Comparison of ENCODE assay signal across 8 mouse cellular contexts in genomic region chr4:138068598-138068997, GRCm38 (mm10).
A peak's percentile ranks its signal among the peaks of the same experiment; 100 is the strongest.
DNase-seq lines count a peak whose midpoint lies in the region; ATAC-seq and TF ChIP-seq lines count a peak whose summit lies in the region.
"Had no signal": no experiment of that assay in that cellular context is flagged by ENCODE, and none has a peak within 500 bp of the region (broad histone marks: within the 10 kb centered on the region; RNA-seq: fewer than 3 reads in every experiment).

No protein-coding gene starts in this region.

- WGBS in liver, adult 2 months = 39% methylated on average over 2 of the region's 2 CpGs
- 43% methylated on average over 2 of the region's 2 CpGs for WGBS in forebrain, postnatal 0 days
- WGBS in small intestine, adult 2 months = 30% methylated on average over 2 of the region's 2 CpGs
- WGBS in hindbrain, embryonic 12.5 days = 86% methylated on average over 2 of the region's 2 CpGs

- no peak overlapping the region for H3K4me3 ChIP-seq in liver, adult 2 months (ENCODE audit: insufficient read depth, low read depth, low read length)
- no peak overlapping the region for H3K4me3 ChIP-seq in forebrain, postnatal 0 days (ENCODE audit: low read depth, low read length)
- no peak overlapping the region for H3K4me3 ChIP-seq in small intestine, adult 2 months (ENCODE audit: low read depth, low read length)
- no peak overlapping the region for H3K4me3 ChIP-seq in hindbrain, embryonic 12.5 days
- H3K4me3 ChIP-seq: limb, embryonic 15.5 days had no signal

- H3K79me2 ChIP-seq in liver, adult 2 months (ENCODE audit: control insufficient read depth, insufficient read depth, low read length) = no peaks in the 10 kb centered on the region; the same call in 1 of the 2 replicates

- DNase-seq in liver, adult 2 months (ENCODE audit: extremely low read depth, low read depth, low spot score) = peak; percentile 91
- no peak for DNase-seq in liver
- peak; percentile 82 for DNase-seq in brain, embryonic 14.5 days (ENCODE audit: low read depth)
- peak; percentile 61 for DNase-seq in forebrain, postnatal 0 days
- peak; percentile 75 to 81 for DNase-seq in left cerebral cortex, adult 18-20 months (ENCODE audit: low spot score in 2 of 2)

- no peaks in the 10 kb centered on the region for H3K27me3 ChIP-seq in liver, adult 2 months (ENCODE audit: control insufficient read depth, insufficient read depth, low read length)
- no peaks in the 10 kb centered on the region for H3K27me3 ChIP-seq in forebrain, postnatal 0 days (ENCODE audit: insufficient read depth, low read length)
- H3K27me3 ChIP-seq in small intestine, adult 2 months (ENCODE audit: control insufficient read depth, insufficient read depth, low read length) = no peaks in the 10 kb centered on the region
- H3K27me3 ChIP-seq in hindbrain, embryonic 12.5 days = no peaks in the 10 kb centered on the region
- H3K27me3 ChIP-seq: limb, embryonic 15.5 days had no signal

- no peak for ATAC-seq in forebrain, postnatal 0 days
- ATAC-seq in hindbrain, embryonic 12.5 days (ENCODE audit: low FRiP score) = no peak

- no peaks in the 10 kb centered on the region for H3K9me3 ChIP-seq in forebrain, postnatal 0 days (ENCODE audit: low read length)
- no peaks in the 10 kb centered on the region for H3K9me3 ChIP-seq in hindbrain, embryonic 12.5 days (replicated peaks)
- H3K9me3 ChIP-seq: limb, embryonic 15.5 days had no signal

- peaks cover 33% of the 10 kb centered on the region for H3K4me1 ChIP-seq in liver, adult 2 months (ENCODE audit: control insufficient read depth, insufficient read depth, low read length)
- H3K4me1 ChIP-seq in forebrain, postnatal 0 days (ENCODE audit: insufficient read depth) = no peaks in the 10 kb centered on the region
- peaks cover 39% of the 10 kb centered on the region for H3K4me1 ChIP-seq in small intestine, adult 2 months (ENCODE audit: control insufficient read depth, insufficient read depth, insufficient read length, low read length)
- peaks cover 1% of the 10 kb centered on the region; the same call in 1 of the 2 replicates for H3K4me1 ChIP-seq in hindbrain, embryonic 12.5 days

- TF ChIP-seq POLR2A in liver, adult 2 months (IDR thresholded peaks at IDR 0.05; ENCODE audit: extremely low read depth, insufficient read depth, low read length) = no peak
- no peak for TF ChIP-seq POLR2A in brain, embryonic 14.5 days (IDR thresholded peaks at IDR 0.05; ENCODE audit: borderline replicate concordance, extremely low read depth, insufficient read depth, insufficient read length, poor library complexity, severe bottlenecking)
- TF ChIP-seq POLR2A in small intestine, adult 2 months (IDR thresholded peaks at IDR 0.05; ENCODE audit: low read depth, low read length) = no peak

- no peak for TF ChIP-seq CTCF in liver, adult 2 months (IDR thresholded peaks at IDR 0.05; ENCODE audit: low read depth, low read length)
- no peak for TF ChIP-seq CTCF in brain, embryonic 14.5 days (IDR thresholded peaks at IDR 0.05; ENCODE audit: borderline replicate concordance, extremely low read depth, insufficient read depth, insufficient read length)
- TF ChIP-seq CTCF in forebrain, postnatal 0 days (IDR thresholded peaks at IDR 0.05; ENCODE audit: low read depth) = no peak
- no peak for TF ChIP-seq CTCF in small intestine, adult 2 months (IDR thresholded peaks at IDR 0.05; ENCODE audit: extremely low read depth, insufficient read length, insufficient replicate concordance, low read depth, low read length)

- H3K36me3 ChIP-seq in liver, adult 2 months (ENCODE audit: control insufficient read depth, insufficient read depth, low read length) = no peaks in the 10 kb centered on the region
- H3K36me3 ChIP-seq in forebrain, postnatal 0 days (ENCODE audit: insufficient read depth) = peaks cover 2% of the 10 kb centered on the region; the same call in 1 of the 2 replicates
- H3K36me3 ChIP-seq in small intestine, adult 2 months (ENCODE audit: control insufficient read depth, insufficient read depth, low read length) = no peaks in the 10 kb centered on the region
- H3K36me3 ChIP-seq in hindbrain, embryonic 12.5 days = peaks cover 14% of the 10 kb centered on the region

- H3K4me2 ChIP-seq in forebrain, postnatal 0 days (ENCODE audit: low read depth) = no peak overlapping the region
- no peak overlapping the region for H3K4me2 ChIP-seq in hindbrain, embryonic 12.5 days (replicated peaks)
- H3K4me2 ChIP-seq: limb, embryonic 15.5 days had no signal

- H3K27ac ChIP-seq in liver, adult 2 months (replicated peaks; ENCODE audit: insufficient read depth, low read depth, low read length) = peak overlapping the region; percentile 49
- H3K27ac ChIP-seq in forebrain, postnatal 0 days (ENCODE audit: low read depth, low read length) = no peak overlapping the region
- H3K27ac ChIP-seq in small intestine, adult 2 months (ENCODE audit: insufficient read depth, low read depth, low read length) = peak overlapping the region; percentile 68
- no peak overlapping the region for H3K27ac ChIP-seq in hindbrain, embryonic 12.5 days
- H3K27ac ChIP-seq: limb, embryonic 15.5 days had no signal

- H3K9ac ChIP-seq in liver, adult 2 months (ENCODE audit: low read depth, low read length) = no peak overlapping the region
- H3K9ac ChIP-seq in forebrain, postnatal 0 days = no peak overlapping the region
- H3K9ac ChIP-seq in hindbrain, embryonic 12.5 days = no peak overlapping the region
- H3K9ac ChIP-seq: limb, embryonic 15.5 days had no signal

Comparison
In these comparisons a context has a peak if more than half of its experiments do, and no peak if none do; other contexts are left out.
1. H3K27ac ChIP-seq: peak in liver, adult 2 months (single experiment) and small intestine, adult 2 months (single experiment); none in forebrain, postnatal 0 days (single experiment) and hindbrain, embryonic 12.5 days (single experiment).